Comparison of ENCODE assay signal across 8 mouse cellular contexts in the genomic region with DNA sequence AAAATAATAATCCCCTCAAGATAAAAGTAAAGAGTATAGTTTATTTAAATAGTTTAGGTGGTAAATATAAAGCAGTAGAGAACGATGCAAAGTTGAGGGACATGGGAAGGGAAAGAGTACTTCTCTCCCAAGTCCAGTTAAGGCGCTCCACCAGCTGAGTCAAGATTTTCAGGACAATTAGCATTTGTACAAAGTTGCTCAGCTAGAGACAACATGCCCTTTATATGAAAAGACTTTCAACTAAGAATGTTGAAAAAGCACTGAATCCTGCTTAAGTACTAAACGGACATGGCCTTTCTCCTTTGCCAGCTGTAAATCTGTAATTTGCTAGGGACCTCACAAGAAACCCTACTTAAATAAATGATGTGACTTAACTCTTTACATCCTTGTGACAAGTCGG. TPM values are rescaled to one million over a fixed set of nuclear protein-coding genes. Genes with fewer than 3 reads are reported as not detected.
DNase-seq lines count a peak whose midpoint lies in the region; ATAC-seq lines count a peak whose summit lies in the region.

No protein-coding gene starts in this region.

- peak overlapping the region; percentile 78 for H3K4me2 ChIP-seq in heart, embryonic 12.5 days
- H3K4me2 ChIP-seq in midbrain, embryonic 12.5 days (replicated peaks) = peak overlapping the region; percentile 63

- H3K27me3 ChIP-seq in heart, embryonic 12.5 days (replicated peaks) = peaks cover 11% of the 10 kb centered on the region; the same call in 1 of the 2 replicates
- H3K27me3 ChIP-seq in hindbrain, embryonic 10.5 days (ENCODE audit: insufficient read depth, poor library complexity, severe bottlenecking) = peaks cover 3% of the 10 kb centered on the region; the same call in 1 of the 2 replicates
- H3K27me3 ChIP-seq in midbrain, embryonic 12.5 days = no peaks in the 10 kb centered on the region

- no peaks in the 10 kb centered on the region for H3K36me3 ChIP-seq in heart, embryonic 12.5 days
- no peaks in the 10 kb centered on the region for H3K36me3 ChIP-seq in hindbrain, embryonic 10.5 days
- no peaks in the 10 kb centered on the region for H3K36me3 ChIP-seq in midbrain, embryonic 12.5 days

- H3K27ac ChIP-seq in heart, embryonic 12.5 days (ENCODE audit: poor library complexity, severe bottlenecking) = no peak overlapping the region
- peak overlapping the region; percentile 96 for H3K27ac ChIP-seq in hindbrain, embryonic 10.5 days
- H3K27ac ChIP-seq in midbrain, embryonic 12.5 days (replicated peaks) = peak overlapping the region; percentile 98

- no peaks in the 10 kb centered on the region for H3K4me1 ChIP-seq in heart, embryonic 12.5 days (replicated peaks)
- H3K4me1 ChIP-seq in hindbrain, embryonic 10.5 days (replicated peaks) = peaks cover 22% of the 10 kb centered on the region
- peaks cover 16% of the 10 kb centered on the region for H3K4me1 ChIP-seq in midbrain, embryonic 12.5 days

- WGBS in heart, embryonic 12.5 days = 53% methylated on average over 4 of the region's 4 CpGs
- WGBS in hindbrain, embryonic 10.5 days = 51% methylated on average over 4 of the region's 4 CpGs
- 50% methylated on average over 4 of the region's 4 CpGs for WGBS in midbrain, embryonic 12.5 days

- intact Hi-C loops in heart, postnatal 36 days (cut with DNase I) = loop anchor here (2.0 to 5.0 kb wide), 3 partner anchors 62 to 738 kb away; partner anchors contain the start of genes Amfr, Ciapin1, Coq9 and Nudt21

- no peak for DNase-seq in heart, postnatal 36 days
- peak; percentile 42 for DNase-seq in Muller cell, postnatal 12 days (ENCODE audit: inconsistent ontology term)
- DNase-seq in hindbrain, embryonic 10.5 days (ENCODE audit: low spot score) = no peak
- no peak for DNase-seq in cerebellum, adult 11-12 months
- no peak for DNase-seq in ovary, postnatal 36 days (ENCODE audit: low spot score)
- no peak for DNase-seq in embryo, embryonic 10 days (ENCODE audit: low spot score)

- no peak overlapping the region for H3K4me3 ChIP-seq in heart, embryonic 12.5 days
- H3K4me3 ChIP-seq in hindbrain, embryonic 10.5 days = peak overlapping the region; percentile 76
- H3K4me3 ChIP-seq in midbrain, embryonic 12.5 days = peak overlapping the region; percentile 68

- no peak overlapping the region for H3K9ac ChIP-seq in heart, embryonic 12.5 days
- peak overlapping the region; percentile 73 for H3K9ac ChIP-seq in midbrain, embryonic 12.5 days (replicated peaks)

- no peak for ATAC-seq in heart, embryonic 12.5 days (ENCODE audit: insufficient number of reproducible peaks, low FRiP score)
- no peak for ATAC-seq in midbrain, embryonic 12.5 days (ENCODE audit: low FRiP score, low read depth)

- H3K9me3 ChIP-seq in heart, embryonic 12.5 days (replicated peaks) = no peaks in the 10 kb centered on the region
- no peaks in the 10 kb centered on the region for H3K9me3 ChIP-seq in hindbrain, embryonic 10.5 days
- H3K9me3 ChIP-seq in midbrain, embryonic 12.5 days = no peaks in the 10 kb centered on the region

RNA-seq across cellular contexts. Expression of gene Bbs2, which starts 0.3 kb away (rescaled TPM):
- polyA plus RNA-seq in heart, embryonic 12.5 days (2016; fragmentation: Nextera tagmentation; extraction: Ambion mirVana) = 6.8 and 9.9 TPM in 2 replicates
- total RNA-seq in heart, postnatal 36 days (2021) = 1 to 10 TPM; 7.9 to 8.4 TPM
- 16.9 and 19.0 TPM in 2 replicates for polyA plus RNA-seq in hindbrain, embryonic 10.5 days (2016; fragmentation: Nextera tagmentation; extraction: Ambion mirVana)
- polyA plus RNA-seq in midbrain, embryonic 12.5 days (2016; fragmentation: Nextera tagmentation; extraction: Ambion mirVana) = 25.3 and 25.4 TPM in 2 replicates

RNA-seq across cellular contexts. Expression of gene Mt4, which starts 38.0 kb away (rescaled TPM):
- polyA plus RNA-seq in heart, embryonic 12.5 days (2016; fragmentation: Nextera tagmentation; extraction: Ambion mirVana) = not detected in 2 replicates
- total RNA-seq in heart, postnatal 36 days (2021) = not detected
- not detected in 2 replicates for polyA plus RNA-seq in hindbrain, embryonic 10.5 days (2016; fragmentation: Nextera tagmentation; extraction: Ambion mirVana)
- not detected in 2 replicates for polyA plus RNA-seq in midbrain, embryonic 12.5 days (2016; fragmentation: Nextera tagmentation; extraction: Ambion mirVana)

RNA-seq across cellular contexts. Expression of gene Mt3, which starts 53.4 kb away (rescaled TPM):
- polyA plus RNA-seq in heart, embryonic 12.5 days (2016; fragmentation: Nextera tagmentation; extraction: Ambion mirVana) = 24.7 and 25.0 TPM in 2 replicates
- 1 to 10 TPM; 1.9 to 4.1 TPM for total RNA-seq in heart, postnatal 36 days (2021)
- polyA plus RNA-seq in hindbrain, embryonic 10.5 days (2016; fragmentation: Nextera tagmentation; extraction: Ambion mirVana) = 8.4 and 13.2 TPM in 2 replicates
- polyA plus RNA-seq in midbrain, embryonic 12.5 days (2016; fragmentation: Nextera tagmentation; extraction: Ambion mirVana) = 16.9 and 23.8 TPM in 2 replicates
